Mouse (Mus musculus): ENCODE data around the gene Foxq1. TPM values are rescaled to one million over a fixed set of nuclear protein-coding genes. Genes with fewer than 3 reads are reported as not detected.

Foxq1 gene
- total RNA-seq, 2 experiments from 2014 or later: 2.8 TPM

DNA sequence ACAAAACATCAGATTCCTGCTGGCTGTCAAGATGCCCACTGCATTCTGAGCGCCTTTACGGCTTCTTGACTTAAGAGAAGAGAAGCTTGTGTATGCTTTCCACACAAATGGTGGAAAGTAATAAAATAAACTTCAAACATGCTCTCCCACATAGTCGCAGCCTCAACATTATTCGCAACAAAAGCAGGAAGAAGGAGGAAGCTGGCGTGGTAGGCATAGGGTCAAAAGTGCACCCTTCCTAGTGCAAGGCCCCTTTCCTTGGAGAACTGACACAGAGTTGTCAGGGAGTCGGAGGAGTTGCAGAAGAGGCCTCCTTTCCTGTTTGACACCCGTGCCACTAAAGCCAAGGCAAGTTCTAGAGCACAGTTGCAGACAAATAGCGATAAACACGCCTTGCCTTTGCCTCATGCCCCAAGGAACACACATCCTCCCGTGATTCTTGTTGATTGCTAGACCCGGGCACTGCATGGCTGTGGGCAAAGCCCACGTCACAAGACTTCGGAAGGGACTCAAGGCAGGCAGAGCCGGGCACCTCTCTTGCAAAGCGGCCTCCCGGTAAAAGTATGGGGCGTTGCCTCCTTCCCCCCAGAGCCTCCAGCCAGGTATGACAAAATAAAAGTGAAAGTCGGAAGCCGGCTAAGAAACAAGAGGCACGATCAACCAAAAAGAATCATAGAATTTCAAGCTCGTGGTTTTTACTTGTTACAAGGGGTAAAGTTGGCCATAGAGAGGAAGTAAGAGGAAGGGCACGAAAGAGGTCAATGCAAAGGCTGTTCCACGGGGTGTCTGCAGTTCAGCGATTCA is 1.2 kb downstream of the Foxq1 start:
- DNase-seq (ENCODE audit: low spot score in 2 of 2): no peak
- TF ChIP-seq CTCF (conservative IDR thresholded peaks at IDR 0.05): no peak
- Histone ChIP-seq H3K4me3 (peak overlapping the region; percentile 59), H3K27ac (peak overlapping the region; percentile 64; the same call in 1 of the 2 replicates)

- TF ChIP-seq CTCF (conservative IDR thresholded peaks at IDR 0.05): peak; percentile 15; the same call in 1 of the 2 replicates
- no peak for DNase-seq (ENCODE audit: low spot score in 2 of 2)
- H3K27ac ChIP-seq: peak overlapping the region; percentile 80
Observed at GRCm38 (mm10) chr13:31557768-31558520, 2.0 kb downstream of the Foxq1 start.

GRCm38 (mm10) chr13:31558521-31559418 is 2.8 kb downstream of the Foxq1 start, which contains the start of gene A530084C06Rik:
Gene A530084C06Rik (minus strand): TSS chr13:31559333.
- peak within 1 kb of the TSS; percentile 80 for H3K27ac ChIP-seq
- H3K4me3 ChIP-seq: peak within 1 kb of the TSS; percentile 59
- TF ChIP-seq CTCF (conservative IDR thresholded peaks at IDR 0.05): no peak
- no peak for DNase-seq (ENCODE audit: low spot score in 2 of 2)

More at GRCm38 (mm10) chr13:31557768-31558520, 2.0 kb downstream of the Foxq1 start:
- peak overlapping the region; percentile 59 for H3K4me3 ChIP-seq

GRCm38 (mm10) chr13:31559419-31560144 is 3.6 kb downstream of the Foxq1 start:
- DNase-seq (ENCODE audit: low spot score in 2 of 2): peak in 1 of 2 experiments; percentile 45
- Histone ChIP-seq H3K27ac (peak overlapping the region; percentile 80), H3K4me3 (peak overlapping the region; percentile 59)
- peak; percentile 87 for TF ChIP-seq CTCF (conservative IDR thresholded peaks at IDR 0.05)

GRCm38 (mm10) chr13:31564394-31564793 is 8.5 kb downstream of the Foxq1 start:
- no peak overlapping the region for H3K27ac ChIP-seq
- TF ChIP-seq CTCF (conservative IDR thresholded peaks at IDR 0.05): no peak
- DNase-seq (ENCODE audit: low spot score in 2 of 2): no peak
- H3K4me3 ChIP-seq: no peak overlapping the region

DNA sequence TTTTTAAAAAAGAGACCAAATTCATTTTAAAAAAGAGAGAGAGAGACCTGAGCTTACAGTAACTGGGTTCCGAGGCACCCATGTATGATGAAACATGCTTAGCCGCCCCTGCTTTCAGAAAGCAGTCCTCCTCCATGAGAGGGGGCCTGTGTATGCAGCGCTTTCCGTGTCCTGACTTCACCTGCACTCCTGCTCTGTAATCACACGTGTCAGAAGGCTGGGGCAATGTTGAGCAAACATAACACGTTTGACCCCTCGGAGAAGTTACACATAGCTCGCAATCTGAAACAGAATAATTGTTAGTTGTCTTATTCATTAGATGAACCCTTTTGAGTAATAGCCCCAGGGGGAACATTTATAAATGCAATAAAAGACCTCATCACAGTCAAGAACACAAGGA is 11.2 kb downstream of the Foxq1 start:
- Histone ChIP-seq H3K4me3 (no peak overlapping the region), H3K27ac (no peak overlapping the region)
- TF ChIP-seq CTCF (conservative IDR thresholded peaks at IDR 0.05): no peak
- DNase-seq (ENCODE audit: low spot score in 2 of 2): no peak

DNA sequence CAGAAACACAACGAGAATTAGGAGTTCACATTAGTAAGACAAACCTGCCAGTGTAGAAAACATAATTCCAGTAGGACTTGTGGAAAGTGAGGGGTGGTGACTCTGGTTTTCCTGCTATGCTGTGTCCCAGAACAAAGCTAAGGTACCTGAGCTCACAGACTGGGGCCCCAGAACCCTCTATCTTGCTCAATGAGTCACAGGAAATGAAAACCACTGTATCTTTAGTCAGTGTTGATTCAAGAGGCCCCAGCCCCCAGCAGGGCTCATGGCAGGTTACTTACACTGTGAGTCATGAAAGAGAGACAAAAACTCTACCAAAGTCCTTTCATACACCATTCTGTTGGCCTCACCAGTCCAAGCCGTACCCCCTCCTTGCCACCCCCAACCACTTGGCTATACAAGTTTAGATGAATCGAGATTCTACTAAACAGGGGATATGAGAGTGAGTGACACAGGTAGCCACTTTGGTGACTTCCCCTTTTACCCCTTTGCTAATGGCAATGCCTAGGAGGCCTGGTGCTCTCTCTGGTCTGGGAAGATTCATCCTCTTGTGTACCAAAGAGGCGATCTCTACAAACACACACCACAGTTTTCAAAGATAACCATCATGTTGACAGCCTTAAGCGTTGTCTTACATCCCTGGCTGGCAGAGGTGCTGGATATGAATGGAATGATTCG is 11.8 kb downstream of the Foxq1 start:
- Histone ChIP-seq H3K27ac (no peak overlapping the region), H3K4me3 (no peak overlapping the region)
- no peak for TF ChIP-seq CTCF (conservative IDR thresholded peaks at IDR 0.05)
- no peak for DNase-seq (ENCODE audit: low spot score in 2 of 2)

- Histone ChIP-seq H3K4me3 (no peak overlapping the region), H3K27ac (no peak overlapping the region)
- DNase-seq (ENCODE audit: low spot score in 2 of 2): no peak
- TF ChIP-seq CTCF (conservative IDR thresholded peaks at IDR 0.05): no peak
Observed at GRCm38 (mm10) chr13:31572806-31573508, 17.0 kb downstream of the Foxq1 start.

- no peak overlapping the region for H3K27ac ChIP-seq
- no peak for DNase-seq (ENCODE audit: low spot score in 2 of 2)
- TF ChIP-seq CTCF (conservative IDR thresholded peaks at IDR 0.05): no peak
- no peak overlapping the region for H3K4me3 ChIP-seq
Observed at GRCm38 (mm10) chr13:31574627-31575026, 18.7 kb downstream of the Foxq1 start.

- no peak overlapping the region for H3K27ac ChIP-seq
- no peak for DNase-seq (ENCODE audit: low spot score in 2 of 2)
- no peak for TF ChIP-seq CTCF (conservative IDR thresholded peaks at IDR 0.05)
- no peak overlapping the region for H3K4me3 ChIP-seq
Observed at GRCm38 (mm10) chr13:31576696-31577095, 20.8 kb downstream of the Foxq1 start.

DNA sequence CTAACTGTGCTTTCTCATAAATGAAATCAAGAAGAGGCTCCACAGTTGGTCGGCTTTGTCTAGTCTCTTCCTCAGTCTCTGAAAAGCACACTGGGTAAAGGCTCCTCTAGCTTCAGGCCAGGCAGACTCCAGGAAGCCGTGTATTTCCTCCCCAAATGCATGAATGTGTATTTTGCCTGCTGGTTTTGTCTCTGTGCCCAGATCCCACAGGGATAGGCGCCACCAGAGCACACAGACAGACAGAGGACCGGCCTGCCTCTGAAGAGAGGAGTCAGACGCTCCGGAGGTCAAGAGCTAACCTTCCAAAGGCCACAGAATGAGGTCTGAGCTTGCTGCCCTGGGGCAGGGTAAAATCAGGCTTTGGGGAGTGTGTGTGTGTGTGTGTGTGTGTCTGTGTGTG is 21.6 kb downstream of the Foxq1 start:
- DNase-seq (ENCODE audit: low spot score in 2 of 2): no peak
- H3K4me3 ChIP-seq: no peak overlapping the region
- TF ChIP-seq CTCF (conservative IDR thresholded peaks at IDR 0.05): no peak
- no peak overlapping the region for H3K27ac ChIP-seq
